Mouse (Mus musculus): ENCODE measurements around the gene Treml4.

The Treml4 gene

GRCm38 (mm10) chr17:48263741-48264362 is at the start of gene Treml4:
TSS of gene Treml4 (plus strand) at chr17:48264295.
- no peak for DNase-seq (ENCODE audit: low spot score)

DNA sequence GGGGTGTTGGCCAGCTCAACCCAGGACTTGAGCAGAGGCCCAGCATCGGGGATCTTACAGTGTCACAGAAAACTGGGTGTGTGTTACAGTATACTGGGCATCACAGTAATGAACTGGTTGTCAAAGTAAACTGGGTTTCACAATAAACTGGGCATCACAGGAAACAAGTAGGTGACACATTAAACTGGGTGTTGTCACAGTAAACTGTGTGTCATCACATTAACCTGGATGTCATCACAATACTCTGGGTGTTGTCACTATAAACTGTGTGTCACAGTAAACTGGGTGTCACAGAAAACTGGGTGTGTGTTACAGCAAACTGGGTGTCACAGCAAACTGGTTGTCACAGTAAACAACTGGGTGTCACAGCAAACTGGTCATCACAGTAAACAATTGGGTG is 48.7 kb upstream of the Treml4 start:
- DNase-seq (ENCODE audit: low spot score), result no peak

GRCm38 (mm10) chr17:48230680-48231079 is 33.4 kb upstream of the Treml4 start:
- DNase-seq (ENCODE audit: low spot score), result no peak

- DNase-seq (ENCODE audit: low spot score), result no peak
Measured at GRCm38 (mm10) chr17:48232518-48232917, 31.6 kb upstream of the Treml4 start, which contains the start of gene Trem1. TSS of gene Trem1 (plus strand) at chr17:48232768.

GRCm38 (mm10) chr17:48233789-48234188 is 30.3 kb upstream of the Treml4 start:
- DNase-seq (ENCODE audit: low spot score), result no peak

DNA sequence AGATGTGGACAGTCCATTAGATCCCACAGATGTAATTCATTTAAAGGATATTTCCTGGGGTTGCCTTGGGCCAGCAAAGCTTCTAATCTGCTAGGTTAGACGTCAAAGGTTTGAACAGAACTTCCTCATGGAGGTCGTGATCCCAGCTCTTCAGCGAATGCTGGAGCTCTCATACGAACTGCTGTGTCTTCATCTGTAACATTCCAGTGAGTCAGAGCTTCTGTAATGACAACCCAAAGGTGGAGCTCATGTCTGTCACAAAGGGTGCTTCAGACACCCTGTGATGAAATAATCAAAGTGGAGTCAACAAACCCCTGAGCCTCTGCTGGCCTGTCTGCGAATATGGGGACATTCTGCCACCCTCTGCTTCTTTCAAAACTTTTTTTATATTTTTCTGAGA is 29.5 kb upstream of the Treml4 start:
- no peak for DNase-seq (ENCODE audit: low spot score)

GRCm38 (mm10) chr17:48235773-48236370 is 28.2 kb upstream of the Treml4 start:
- DNase-seq (ENCODE audit: low spot score), result no peak

- DNase-seq (ENCODE audit: low spot score), result no peak
Measured at GRCm38 (mm10) chr17:48237621-48238020, 26.5 kb upstream of the Treml4 start.

- DNase-seq (ENCODE audit: low spot score), result no peak
Measured at GRCm38 (mm10) chr17:48247221-48247928, 16.7 kb upstream of the Treml4 start, which contains the start of gene Trem3. TSS of gene Trem3 (plus strand) at chr17:48247777.

DNA sequence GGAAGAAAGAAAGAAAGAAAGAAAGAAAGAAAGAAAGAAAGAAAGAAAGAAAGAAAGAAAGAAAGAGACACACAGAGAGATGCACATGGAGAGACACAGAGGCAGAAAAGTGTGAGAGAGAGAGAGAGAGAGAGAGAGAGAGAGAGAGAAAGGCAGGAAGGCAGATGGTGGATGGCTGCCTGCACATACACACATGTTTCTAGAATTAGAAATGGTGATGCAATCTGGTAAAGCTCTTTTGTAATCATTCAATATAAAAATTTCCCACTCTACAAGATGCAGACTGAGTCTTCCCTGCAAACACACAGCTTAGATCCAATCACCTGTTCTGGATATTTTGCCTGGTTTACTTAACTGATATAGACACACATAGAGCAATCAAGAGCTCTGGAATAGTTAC is 15.1 kb upstream of the Treml4 start:
- DNase-seq (ENCODE audit: low spot score), result no peak

GRCm38 (mm10) chr17:48249501-48249900 is 14.6 kb upstream of the Treml4 start:
- no peak for DNase-seq (ENCODE audit: low spot score)

DNA sequence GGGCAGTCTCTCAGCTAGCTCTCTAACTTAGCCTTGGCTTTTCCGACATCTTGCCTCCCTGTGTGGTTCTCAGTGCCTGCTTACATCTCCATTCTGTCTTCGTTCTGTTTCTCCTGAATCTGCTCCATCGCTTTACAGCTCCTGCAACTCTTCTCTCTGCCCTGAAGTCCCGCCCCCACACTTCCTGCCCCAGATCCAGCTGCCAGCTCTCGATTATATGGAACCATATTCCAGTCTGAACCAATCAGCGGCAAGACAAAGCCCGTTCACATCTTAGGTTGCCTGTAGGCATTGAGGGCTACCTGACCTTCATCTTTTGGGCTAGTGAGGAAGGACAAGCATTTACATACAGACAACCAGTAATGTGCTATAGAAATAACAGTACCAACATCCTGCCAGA is 13.5 kb upstream of the Treml4 start:
- no peak for DNase-seq (ENCODE audit: low spot score)

GRCm38 (mm10) chr17:48256575-48256974 is 7.5 kb upstream of the Treml4 start:
- DNase-seq (ENCODE audit: low spot score), result no peak

- no peak for DNase-seq (ENCODE audit: low spot score)
Measured at GRCm38 (mm10) chr17:48261868-48262267, 2.2 kb upstream of the Treml4 start.

GRCm38 (mm10) chr17:48264662-48265061 is 567 bp downstream of the Treml4 start:
- DNase-seq (ENCODE audit: low spot score), result no peak

- no peak for DNase-seq (ENCODE audit: low spot score)
Measured at GRCm38 (mm10) chr17:48266138-48266537, 2.0 kb downstream of the Treml4 start.

GRCm38 (mm10) chr17:48266610-48267304 is 2.7 kb downstream of the Treml4 start:
- no peak for DNase-seq (ENCODE audit: low spot score)

DNA sequence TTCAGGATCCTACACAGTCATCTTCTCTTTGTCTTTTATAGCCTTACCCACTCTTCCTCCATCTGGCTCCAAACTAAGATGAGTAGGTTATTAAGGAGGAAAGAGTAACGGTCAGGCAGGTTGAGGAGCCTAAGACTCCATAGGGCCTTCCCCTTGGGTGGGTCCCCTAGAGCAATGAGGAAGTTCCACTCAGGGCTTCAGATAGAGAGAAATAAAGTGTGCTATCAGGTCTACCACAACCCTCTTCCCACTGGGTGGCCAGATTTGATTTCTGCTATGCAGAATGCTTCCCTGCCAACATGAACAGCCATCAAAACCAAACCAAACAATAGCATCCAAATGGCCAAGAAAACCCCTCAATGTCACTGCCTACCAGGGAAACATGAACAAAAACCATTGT is 3.5 kb downstream of the Treml4 start:
- DNase-seq (ENCODE audit: low spot score), result no peak

- no peak for DNase-seq (ENCODE audit: low spot score)
Measured at GRCm38 (mm10) chr17:48268276-48268675, 4.2 kb downstream of the Treml4 start.

- no peak for DNase-seq (ENCODE audit: low spot score)
Measured at GRCm38 (mm10) chr17:48269833-48270232, 5.7 kb downstream of the Treml4 start.

DNA sequence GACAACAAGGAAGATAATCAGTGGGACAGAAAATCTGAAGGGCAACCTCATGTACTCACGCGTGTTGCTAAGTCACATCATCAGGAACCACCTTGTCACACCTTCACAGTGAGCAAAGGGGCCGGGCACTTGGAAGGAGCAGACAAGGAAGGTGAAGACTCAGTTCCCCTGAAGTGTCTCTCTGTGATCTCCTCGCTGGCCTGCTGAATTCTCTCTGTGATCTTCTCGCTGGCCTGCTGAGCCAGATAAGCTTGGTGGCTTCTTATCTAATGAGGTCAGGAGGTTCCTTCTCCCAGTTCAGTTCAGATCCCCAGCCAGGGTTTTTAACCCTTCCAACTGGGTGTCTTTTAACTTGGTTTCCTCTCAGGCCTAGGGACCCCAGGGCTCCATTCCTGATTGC is 8.1 kb downstream of the Treml4 start:
- no peak for DNase-seq (ENCODE audit: low spot score)

- no peak for DNase-seq (ENCODE audit: low spot score)
Measured at GRCm38 (mm10) chr17:48272598-48272997, 8.5 kb downstream of the Treml4 start.

GRCm38 (mm10) chr17:48274098-48274497 is 10.0 kb downstream of the Treml4 start:
- DNase-seq (ENCODE audit: low spot score), result no peak

All from ovary, postnatal 36 days (tissue).